Mouse (Mus musculus): ENCODE data around the gene Ano4.

GRCm38 (mm10) chr10:89377750-89378149 is 33.2 kb upstream of the Ano4 start:
- no peak for TF ChIP-seq POLR2A (IDR thresholded peaks at IDR 0.05; ENCODE audit: insufficient read depth, low read depth, low read length)
- TF ChIP-seq CTCF (IDR thresholded peaks at IDR 0.05), result no peak
- no peak for TF ChIP-seq EP300 (IDR thresholded peaks at IDR 0.05; ENCODE audit: insufficient read depth, low read depth, low read length)

Data from heart, adult 2 months (tissue).